Mouse (Mus musculus) myocyte (in vitro differentiated cells): ENCODE data around the gene Tmod2. TPM values are rescaled to one million over a fixed set of nuclear protein-coding genes. Genes with fewer than 3 reads are reported as not detected.

Experiments
- H3K27me3 ChIP-seq: one replicate; pipeline ENCODE4 v1.6.1; 2011; ENCODE audit not compliant: control insufficient read depth, insufficient read depth, insufficient read length
- H3K36me3 ChIP-seq: one replicate; pipeline ENCODE4 v1.6.1; 2011; ENCODE audit not compliant: control insufficient read depth, insufficient read depth
- H3K4me2 ChIP-seq: one replicate; pipeline ENCODE4 v1.6.1; 2011; ENCODE audit warnings: low read depth, control low read depth
- H3K4me3 ChIP-seq: one replicate; pipeline ENCODE4 v1.5.1; 2011; ENCODE audit warnings: mild to moderate bottlenecking, control low read depth, moderate library complexity
- H3K79me2 ChIP-seq: one replicate; pipeline ENCODE4 v1.6.1; 2011; ENCODE audit not compliant: control insufficient read depth, insufficient read depth
- H3ac ChIP-seq: one replicate; pipeline ENCODE4 v1.6.1; 2011; ENCODE audit not compliant: control insufficient read depth, insufficient read length
- CEBPB ChIP-seq: IDR thresholded peaks from 2 replicates; pipeline ENCODE4 v1.6.1; 2011; ENCODE audit warnings: mild to moderate bottlenecking, moderate library complexity; ENCODE audit not compliant: poor library complexity, insufficient read depth, severe bottlenecking
- E2F4 ChIP-seq: IDR thresholded peaks from one replicate; pipeline ENCODE4 v1.6.1; 2011; ENCODE audit warnings: mild to moderate bottlenecking, control low read depth, moderate library complexity; ENCODE audit not compliant: insufficient read depth
- MAX ChIP-seq: IDR thresholded peaks from one replicate; pipeline ENCODE4 v1.6.1; 2011; ENCODE audit warnings: low read depth, mild to moderate bottlenecking, control low read depth
- MYOD1 ChIP-seq, 3 experiments: IDR thresholded peaks; one replicate each; pipeline ENCODE4 v1.6.1; 2011; ENCODE audit warnings: control low read depth in 2 of 3, low read depth in 2 of 3, mild to moderate bottlenecking in 2 of 3, moderate library complexity in 1 of 3; ENCODE audit not compliant: insufficient read length in 2 of 3, control insufficient read depth in 1 of 3
- MYOG ChIP-seq, 3 experiments: IDR thresholded peaks; one replicate each; pipeline ENCODE4 v1.6.1; 2011; ENCODE audit warnings: control low read depth in 2 of 3, low read depth in 2 of 3, mild to moderate bottlenecking in 2 of 3; ENCODE audit not compliant: insufficient read length in 2 of 3, control insufficient read depth in 1 of 3, insufficient read depth in 1 of 3
- POLR2A ChIP-seq: IDR thresholded peaks from one replicate; pipeline ENCODE4 v1.6.1; 2011; ENCODE audit warnings: low read depth, mild to moderate bottlenecking, control low read depth, moderate library complexity; ENCODE audit not compliant: insufficient read length
- POLR2AphosphoS2 ChIP-seq: IDR thresholded peaks from one replicate; pipeline ENCODE4 v1.6.1; 2011; ENCODE audit warnings: low read depth, control low read depth; ENCODE audit not compliant: insufficient read length
- REST ChIP-seq: IDR thresholded peaks from one replicate; pipeline ENCODE4 v1.6.1; 2011; ENCODE audit warnings: mild to moderate bottlenecking, control low read depth, moderate library complexity; ENCODE audit not compliant: insufficient read depth, insufficient read length
- SRF ChIP-seq: IDR thresholded peaks from one replicate; pipeline ENCODE4 v1.6.1; 2011; ENCODE audit warnings: low read depth; ENCODE audit not compliant: control insufficient read depth, insufficient read length
- TCF12 ChIP-seq: IDR thresholded peaks from one replicate; pipeline ENCODE4 v1.6.1; 2011; ENCODE audit warnings: mild to moderate bottlenecking, control low read depth; ENCODE audit not compliant: poor library complexity, insufficient read depth, severe bottlenecking
- TCF3 ChIP-seq: IDR thresholded peaks from one replicate; pipeline ENCODE4 v1.6.1; 2011; ENCODE audit warnings: low read depth, control low read depth; ENCODE audit not compliant: insufficient read length
- USF1 ChIP-seq: IDR thresholded peaks from one replicate; pipeline ENCODE4 v1.6.1; 2011; ENCODE audit warnings: low read depth, mild to moderate bottlenecking, control low read depth, moderate library complexity
- polyA plus RNA-seq: library from polyadenylated mRNA; unstranded; fragments of >200 nt; fragmentation: generic; extraction: Trizol; gene quantifications from one replicate; pipeline ENCODE4 v1.2.1, GENCODE M21; 2012; ENCODE audit warnings: missing spikeins

Tmod2 gene
- polyA plus RNA-seq, 1 experiment: 0.06 TPM

GRCm38 (mm10) chr9:75634226-75634625 lies 23.1 kb upstream of the Tmod2 start:
- Histone ChIP-seq H3ac (no peak overlapping the region), H3K4me3 (no peak overlapping the region), H3K27me3 (no peaks in the 10 kb centered on the region), H3K36me3 (no peaks in the 10 kb centered on the region), H3K79me2 (no peaks in the 10 kb centered on the region), H3K4me2 (no peak overlapping the region)
- TF ChIP-seq USF1: no peak
- TF ChIP-seq TCF12: no peak
- no peak for TF ChIP-seq POLR2AphosphoS2
- TF ChIP-seq POLR2A: no peak
- TF ChIP-seq MAX: no peak
- TF ChIP-seq MYOG (IDR thresholded peaks at IDR 0.05; ENCODE audit: control insufficient read depth in 1 of 3, insufficient read depth in 1 of 3, insufficient read length in 2 of 3, low read depth in 2 of 3): no peak
- TF ChIP-seq E2F4: no peak
- no peak for TF ChIP-seq REST
- no peak for TF ChIP-seq TCF3
- TF ChIP-seq MYOD1 (IDR thresholded peaks at IDR 0.05; ENCODE audit: control insufficient read depth in 1 of 3, insufficient read length in 2 of 3, low read depth in 2 of 3): no peak
- TF ChIP-seq CEBPB: no peak
- no peak for TF ChIP-seq SRF

GRCm38 (mm10) chr9:75633603-75634002 lies 22.5 kb upstream of the Tmod2 start:
- H3K4me2 ChIP-seq: no peak overlapping the region
- H3K27me3 ChIP-seq: no peaks in the 10 kb centered on the region
- no peak overlapping the region for H3K4me3 ChIP-seq
- no peaks in the 10 kb centered on the region for H3K79me2 ChIP-seq
- TF ChIP-seq MYOD1 (IDR thresholded peaks at IDR 0.05; ENCODE audit: control insufficient read depth in 1 of 3, insufficient read length in 2 of 3, low read depth in 2 of 3): no peak
- no peak for TF ChIP-seq USF1
- TF ChIP-seq REST: no peak
- no peak for TF ChIP-seq MYOG (IDR thresholded peaks at IDR 0.05; ENCODE audit: control insufficient read depth in 1 of 3, insufficient read depth in 1 of 3, insufficient read length in 2 of 3, low read depth in 2 of 3)
- TF ChIP-seq TCF3: no peak
- no peak for TF ChIP-seq E2F4
- no peak overlapping the region for H3ac ChIP-seq
- H3K36me3 ChIP-seq: no peaks in the 10 kb centered on the region

GRCm38 (mm10) chr9:75632902-75633301 lies 21.8 kb upstream of the Tmod2 start:
- no peak for TF ChIP-seq POLR2A
- TF ChIP-seq USF1: no peak
- no peak for TF ChIP-seq MYOD1 (IDR thresholded peaks at IDR 0.05; ENCODE audit: control insufficient read depth in 1 of 3, insufficient read length in 2 of 3, low read depth in 2 of 3)
- TF ChIP-seq POLR2AphosphoS2: no peak
- no peak for TF ChIP-seq E2F4
- TF ChIP-seq TCF12: no peak
- no peak for TF ChIP-seq MYOG (IDR thresholded peaks at IDR 0.05; ENCODE audit: control insufficient read depth in 1 of 3, insufficient read depth in 1 of 3, insufficient read length in 2 of 3, low read depth in 2 of 3)
- TF ChIP-seq REST: no peak
- TF ChIP-seq MAX: no peak
- TF ChIP-seq SRF: no peak
- TF ChIP-seq TCF3: no peak
- no peak for TF ChIP-seq CEBPB

GRCm38 (mm10) chr9:75632111-75632510 lies 21.0 kb upstream of the Tmod2 start:
- H3K4me3 ChIP-seq: no peak overlapping the region
- H3K4me2 ChIP-seq: no peak overlapping the region
- TF ChIP-seq MYOG (IDR thresholded peaks at IDR 0.05; ENCODE audit: control insufficient read depth in 1 of 3, insufficient read depth in 1 of 3, insufficient read length in 2 of 3, low read depth in 2 of 3) (no peak), POLR2A (no peak), TCF3 (no peak), SRF (no peak), CEBPB (no peak), POLR2AphosphoS2 (no peak), TCF12 (no peak), MYOD1 (IDR thresholded peaks at IDR 0.05; ENCODE audit: control insufficient read depth in 1 of 3, insufficient read length in 2 of 3, low read depth in 2 of 3) (no peak), E2F4 (no peak), USF1 (no peak), MAX (no peak), REST (no peak)
- no peak overlapping the region for H3ac ChIP-seq
- no peaks in the 10 kb centered on the region for H3K79me2 ChIP-seq
- no peaks in the 10 kb centered on the region for H3K36me3 ChIP-seq
- H3K27me3 ChIP-seq: no peaks in the 10 kb centered on the region

More at GRCm38 (mm10) chr9:75632902-75633301, 21.8 kb upstream of the Tmod2 start:
- no peaks in the 10 kb centered on the region for H3K79me2 ChIP-seq
- H3K4me2 ChIP-seq: no peak overlapping the region
- no peaks in the 10 kb centered on the region for H3K27me3 ChIP-seq
- no peak overlapping the region for H3K4me3 ChIP-seq
- no peaks in the 10 kb centered on the region for H3K36me3 ChIP-seq
- no peak overlapping the region for H3ac ChIP-seq
